12 mouse cellular contexts compared by ENCODE assay signal in the genomic region with DNA sequence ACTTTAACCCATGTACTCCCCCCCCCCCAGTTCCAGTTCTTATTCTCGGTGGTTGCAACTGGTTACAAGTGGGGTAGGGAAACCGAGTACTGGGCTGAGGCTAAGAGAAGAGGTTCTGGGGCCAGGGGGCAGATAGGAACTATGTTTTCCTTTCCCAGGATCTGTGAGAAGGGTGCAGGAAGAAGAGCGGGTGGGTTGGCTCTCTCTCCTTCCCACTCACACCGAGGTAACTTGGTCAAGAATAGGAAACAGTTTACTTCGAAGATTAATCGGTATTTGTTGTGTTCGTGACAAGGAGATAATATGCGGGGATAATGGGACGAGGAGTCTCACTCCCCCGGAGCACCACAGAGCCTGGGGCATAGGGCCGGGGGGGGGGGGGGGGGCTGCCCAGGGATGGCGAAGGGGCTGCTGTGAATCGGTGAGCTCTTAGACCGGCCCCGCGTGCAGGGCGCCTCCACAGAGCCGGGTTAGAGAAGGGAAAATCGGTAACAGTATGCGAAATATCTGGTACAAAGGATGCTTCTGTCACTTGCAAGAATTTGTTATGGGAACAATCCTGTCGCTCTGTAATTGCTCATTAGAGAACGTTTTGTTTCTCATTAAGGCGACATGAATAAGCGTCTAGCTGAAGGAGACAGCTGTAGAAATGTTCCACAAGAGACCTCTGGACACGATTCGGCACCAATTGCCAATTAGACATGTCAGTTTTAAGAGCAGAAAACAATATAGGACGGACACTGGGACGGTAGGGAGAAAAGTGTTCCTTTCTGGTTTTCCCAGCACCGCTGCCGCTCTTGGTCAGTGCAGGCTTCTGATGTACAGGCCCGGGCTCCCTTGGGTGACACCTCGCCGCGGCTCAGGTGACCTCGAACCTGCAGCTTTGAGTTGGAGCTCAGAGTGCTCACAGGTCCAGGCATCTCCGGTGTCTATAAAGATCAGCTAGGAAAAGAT. TPM values are rescaled to one million over a fixed set of nuclear protein-coding genes. Genes with fewer than 3 reads are reported as not detected.
DNase-seq lines count a peak whose midpoint lies in the region; ATAC-seq and TF ChIP-seq lines count a peak whose summit lies in the region.
"Had no signal": no experiment of that assay in that cellular context is flagged by ENCODE, and none has a peak within 500 bp of the region (broad histone marks: within the 10 kb centered on the region; RNA-seq: fewer than 3 reads in every experiment).

No protein-coding gene starts in this region.

- no peak overlapping the region for H3K9ac ChIP-seq in hindbrain, embryonic 11.5 days (ENCODE audit: low read depth, low read length)
- no peak overlapping the region for H3K9ac ChIP-seq in midbrain, embryonic 14.5 days (replicated peaks; ENCODE audit: low read length)
- H3K9ac ChIP-seq: embryonic facial prominence, embryonic 15.5 days; liver, embryonic 13.5 days had no signal

- no peak for ATAC-seq in hindbrain, embryonic 11.5 days (ENCODE audit: low FRiP score)
- no peak for ATAC-seq in midbrain, embryonic 14.5 days (ENCODE audit: low FRiP score, low TSS enrichment)

- H3K9me3 ChIP-seq in hindbrain, embryonic 11.5 days (ENCODE audit: control insufficient read depth, low read length), result no peaks in the 10 kb centered on the region
- H3K9me3 ChIP-seq in midbrain, embryonic 14.5 days (ENCODE audit: control insufficient read depth, low read length), result no peaks in the 10 kb centered on the region
- H3K9me3 ChIP-seq: embryonic facial prominence, embryonic 15.5 days; liver, embryonic 13.5 days had no signal

- no peaks in the 10 kb centered on the region for H3K27me3 ChIP-seq in cerebellum, adult 2 months (ENCODE audit: control insufficient read depth, insufficient read depth, low read length)
- peaks cover 46% of the 10 kb centered on the region for H3K27me3 ChIP-seq in hindbrain, embryonic 11.5 days (ENCODE audit: control insufficient read depth, insufficient read depth, low read length)
- peaks cover 91% of the 10 kb centered on the region for H3K27me3 ChIP-seq in midbrain, embryonic 14.5 days (ENCODE audit: control insufficient read depth, insufficient read depth, low read length)

- no peak for TF ChIP-seq POLR2A in cerebellum, adult 2 months (IDR thresholded peaks at IDR 0.05; ENCODE audit: borderline replicate concordance, insufficient read depth, low read length)

- no peak for TF ChIP-seq CTCF in cerebellum, adult 2 months (IDR thresholded peaks at IDR 0.05; ENCODE audit: borderline replicate concordance, insufficient read depth, low read depth, low read length)

- peak; percentile 61 to 74 for DNase-seq in cerebellum, adult 2 months
- no peak for DNase-seq in cerebellum, postnatal 4 days (ENCODE audit: low spot score in 2 of 2)
- peak; percentile 63 to 68 for DNase-seq in cerebellum, postnatal 14 days
- peak; percentile 54 for DNase-seq in hindbrain, embryonic 11.5 days (ENCODE audit: low spot score)
- DNase-seq in midbrain, embryonic 14.5 days, result peak; percentile 32
- no peak for DNase-seq in frontal cortex, postnatal 10 days (ENCODE audit: low spot score in 2 of 2)
- no peak for DNase-seq in layer of hippocampus, adult 8-10 months (ENCODE audit: low spot score in 2 of 2)
- no peak for DNase-seq in frontal cortex, postnatal 36 days (ENCODE audit: low spot score in 2 of 2)
- DNase-seq: adrenal gland, postnatal 25 days; layer of hippocampus, adult 9-11 months; liver, embryonic 13.5 days had no signal

- peaks cover 8% of the 10 kb centered on the region; the same call in 1 of the 2 replicates for H3K4me1 ChIP-seq in cerebellum, adult 2 months (ENCODE audit: control insufficient read depth, insufficient read depth, low read length)
- peaks cover 13% of the 10 kb centered on the region for H3K4me1 ChIP-seq in hindbrain, embryonic 11.5 days (replicated peaks; ENCODE audit: control insufficient read depth, insufficient read depth, low read length)
- 0 out of 2 replicates have a peak, but pooled peaks cover 5% of the 10 kb centered on the region for H3K4me1 ChIP-seq in midbrain, embryonic 14.5 days (ENCODE audit: control insufficient read depth, insufficient read depth, low read length)

- H3K4me2 ChIP-seq in hindbrain, embryonic 11.5 days (replicated peaks; ENCODE audit: low read depth, low read length), result peak overlapping the region; percentile 19
- peak overlapping the region; percentile 16 for H3K4me2 ChIP-seq in midbrain, embryonic 14.5 days (ENCODE audit: low read length)

- H3K4me3 ChIP-seq in cerebellum, adult 2 months (replicated peaks; ENCODE audit: insufficient read depth, low read depth, low read length), result peak overlapping the region; percentile 43
- H3K4me3 ChIP-seq in hindbrain, embryonic 11.5 days (ENCODE audit: low read depth, low read length), result no peak overlapping the region
- no peak overlapping the region for H3K4me3 ChIP-seq in midbrain, embryonic 14.5 days (replicated peaks; ENCODE audit: low read depth, low read length)

- 8% methylated on average over 36 of the region's 36 CpGs for WGBS in cerebellum, adult 2 months
- WGBS in hindbrain, embryonic 11.5 days, result 5% methylated on average over 36 of the region's 36 CpGs
- WGBS in midbrain, embryonic 14.5 days, result 2% methylated on average over 36 of the region's 36 CpGs

- H3K36me3 ChIP-seq in hindbrain, embryonic 11.5 days (ENCODE audit: control insufficient read depth, insufficient read depth, low read length), result no peaks in the 10 kb centered on the region
- H3K36me3 ChIP-seq in midbrain, embryonic 14.5 days (ENCODE audit: control insufficient read depth, insufficient read depth, low read length), result no peaks in the 10 kb centered on the region
- H3K36me3 ChIP-seq: embryonic facial prominence, embryonic 15.5 days; liver, embryonic 13.5 days had no signal

- peak overlapping the region; percentile 97 for H3K27ac ChIP-seq in cerebellum, adult 2 months (ENCODE audit: insufficient read depth, low read length)
- H3K27ac ChIP-seq in hindbrain, embryonic 11.5 days (ENCODE audit: low read depth, low read length), result no peak overlapping the region
- no peak overlapping the region for H3K27ac ChIP-seq in midbrain, embryonic 14.5 days (replicated peaks; ENCODE audit: low read depth, low read length)
- H3K27ac ChIP-seq: embryonic facial prominence, embryonic 15.5 days; liver, embryonic 13.5 days had no signal

RNA-seq across cellular contexts. Expression of gene Pax6, which starts 17.9 kb away (rescaled TPM):
- 84.5 and 103 TPM in 2 replicates for polyA plus RNA-seq in cerebellum, adult 2 months (2012; rRNA removed)
- polyA plus RNA-seq in hindbrain, embryonic 11.5 days (2014; fragmentation: Nextera tagmentation; extraction: Ambion mirVana), result 23.9 and 26.8 TPM in 2 replicates
- 20.7 and 22.9 TPM in 2 replicates for polyA plus RNA-seq in midbrain, embryonic 14.5 days (2014; fragmentation: Nextera tagmentation; extraction: Ambion mirVana)
- 10 to 100 TPM; 12.5 to 17.6 (median 12.8) TPM for total RNA-seq in layer of hippocampus, adult 8-10 months (2022)
- total RNA-seq: adrenal gland, postnatal 25 days had no signal

Comparison
In these comparisons a context has a peak if more than half of its experiments do, and no peak if none do; other contexts are left out.
1. DNase-seq: peak in cerebellum, adult 2 months (2 of 2), cerebellum, postnatal 14 days (2 of 2), hindbrain, embryonic 11.5 days (single experiment) and midbrain, embryonic 14.5 days (single experiment); none in cerebellum, postnatal 4 days (0 of 2), frontal cortex, postnatal 10 days (0 of 2), layer of hippocampus, adult 8-10 months (0 of 2) and frontal cortex, postnatal 36 days (0 of 2).